Mouse (Mus musculus) lung, adult 2 months (tissue): ENCODE results near the gene Lrba.

Experiments used
- CTCF ChIP-seq: fragments of 200-500 bp; IDR thresholded peaks from 2 replicates; pipeline ENCODE4 v1.5.1; 2011; ENCODE audit warnings: mild to moderate bottlenecking, low read length, control low read depth; ENCODE audit not compliant: insufficient read depth
- POLR2A ChIP-seq: fragments of 200-500 bp; IDR thresholded peaks from 2 replicates; pipeline ENCODE4 v1.6.1; 2011; ENCODE audit warnings: low read depth, mild to moderate bottlenecking, control low read depth, low read length, borderline replicate concordance; ENCODE audit errors: extremely low read depth

- TF ChIP-seq CTCF (no peak), POLR2A (no peak)
These were observed 336.5 kb downstream of the Lrba start for GRCm38 (mm10) chr3:86561023-86561344.
